Comparison of ENCODE assay signal across 8 mouse cellular contexts in the genomic region with DNA sequence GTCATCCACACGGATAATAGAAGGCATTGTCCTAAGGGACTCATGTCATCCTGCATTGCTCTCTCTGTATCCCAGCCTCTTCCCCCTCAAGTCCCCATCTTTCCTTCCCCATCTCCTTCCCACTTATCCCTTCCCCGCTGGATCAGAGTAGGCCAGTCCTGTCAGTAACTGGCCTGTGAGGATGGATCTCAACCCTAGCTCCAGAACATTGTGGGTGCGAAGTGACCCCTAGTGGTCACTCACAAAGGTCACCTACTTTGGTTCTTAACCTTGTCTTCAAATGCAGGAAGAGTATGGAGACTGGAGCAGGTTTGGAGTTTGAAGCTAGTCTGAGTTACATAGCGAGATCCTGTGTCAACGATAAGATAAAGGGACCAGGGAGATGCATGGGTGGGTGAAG. TPM values are rescaled to one million over a fixed set of nuclear protein-coding genes. Genes with fewer than 3 reads are reported as not detected.
A peak's percentile ranks its signal among the peaks of the same experiment; 100 is the strongest.
DNase-seq lines count a peak whose midpoint lies in the region; ATAC-seq and TF ChIP-seq lines count a peak whose summit lies in the region.
"Had no signal": no experiment of that assay in that cellular context is flagged by ENCODE, and none has a peak within 500 bp of the region (broad histone marks: within the 10 kb centered on the region; RNA-seq: fewer than 3 reads in every experiment).

No protein-coding gene starts in this region.

- DNase-seq in A20 (ENCODE audit: low read depth, low spot score) (peak; percentile 68), CH12.LX (ENCODE audit: extremely low read depth) (peak; percentile 83)
- DNase-seq in c-Kit-negative CD71-positive TER-119-positive erythroid progenitor cells, embryonic 14.5 days (ENCODE audit: low read depth, low spot score) = peak; percentile 15
- DNase-seq in gastrocnemius, adult 8-10 months (ENCODE audit: low spot score in 2 of 2) = peak; percentile 24 to 31
- DNase-seq in liver, embryonic 14.5 days (ENCODE audit: low read depth in 3 of 3, low spot score in 3 of 3) = peak in 2 of 3 experiments; percentile 36 to 39
- peak; percentile 37 for DNase-seq in retina, adult 2 months (ENCODE audit: low read depth, low spot score)

- WGBS in intestine, embryonic 15.5 days = 30% methylated on average over 5 of the region's 5 CpGs
- 14% methylated on average over 5 of the region's 5 CpGs for WGBS in liver, embryonic 14.5 days (ENCODE audit: insufficient replicate concordance)

- H3K27me3 ChIP-seq in CH12.LX (replicated peaks) = no peaks in the 10 kb centered on the region
- no peaks in the 10 kb centered on the region for H3K27me3 ChIP-seq in intestine, embryonic 15.5 days (replicated peaks)
- no peaks in the 10 kb centered on the region for H3K27me3 ChIP-seq in liver, embryonic 14.5 days (ENCODE audit: control insufficient read depth, insufficient read depth, low read length)

- peaks cover 16 to 52% of the 10 kb centered on the region in 2 experiments for H3K4me1 ChIP-seq in CH12.LX (ENCODE audit: control insufficient read depth in 1 of 2, insufficient read depth in 2 of 2)
- H3K4me1 ChIP-seq in intestine, embryonic 15.5 days (replicated peaks) = peaks cover 25% of the 10 kb centered on the region
- peaks cover 0 to 20% of the 10 kb centered on the region in 2 experiments; a peak in 2 of 4 replicates for H3K4me1 ChIP-seq in liver, embryonic 14.5 days (replicated peaks; ENCODE audit: control insufficient read depth in 2 of 2, insufficient read depth in 2 of 2, low read length in 1 of 2)

- peak; percentile 76 to 99 for TF ChIP-seq CTCF in CH12.LX (conservative IDR thresholded peaks at IDR 0.05 in 1 of 2, IDR thresholded peaks at IDR 0.05 in 1 of 2; ENCODE audit: low read depth in 2 of 2, low read length in 2 of 2)
- TF ChIP-seq CTCF in liver, embryonic 14.5 days (IDR thresholded peaks at IDR 0.05; ENCODE audit: low read depth) = peak; percentile 85

- no peak for TF ChIP-seq EP300 in CH12.LX (IDR thresholded peaks at IDR 0.05; ENCODE audit: low read length)
- no peak for TF ChIP-seq EP300 in liver, embryonic 14.5 days (IDR thresholded peaks at IDR 0.05; ENCODE audit: low read depth)

- no peak for TF ChIP-seq POLR2A in CH12.LX (IDR thresholded peaks at IDR 0.05; ENCODE audit: low read depth, low read length)

- dilution Hi-C loops in CH12.LX (cut with MboI; ENCODE audit: extremely low pct_ligation_motif_present, extremely low pct_unique_long_range_greater_than_20kb, low sequenced_read_pairs) = no loop called here

- no peak overlapping the region for H3K4me2 ChIP-seq in CH12.LX (ENCODE audit: insufficient read depth, low read depth, poor library complexity, severe bottlenecking)
- H3K4me2 ChIP-seq in intestine, embryonic 15.5 days (replicated peaks) = peak overlapping the region; percentile 19; the same call in 1 of the 2 replicates
- H3K4me2 ChIP-seq in liver, embryonic 14.5 days (ENCODE audit: low read depth) = no peak overlapping the region

- no peaks in the 10 kb centered on the region for H3K36me3 ChIP-seq in CH12.LX (replicated peaks in 1 of 2; ENCODE audit: control insufficient read depth in 1 of 2, insufficient read depth in 1 of 2, low read length in 1 of 2)
- H3K36me3 ChIP-seq in intestine, embryonic 15.5 days = no peaks in the 10 kb centered on the region
- no peaks in the 10 kb centered on the region for H3K36me3 ChIP-seq in liver, embryonic 14.5 days (replicated peaks; ENCODE audit: control insufficient read depth, insufficient read depth, low read depth)

- no peak overlapping the region for H3K9ac ChIP-seq in CH12.LX (ENCODE audit: insufficient read depth, low read depth)
- H3K9ac ChIP-seq in intestine, embryonic 15.5 days = no peak overlapping the region
- no peak overlapping the region for H3K9ac ChIP-seq in liver, embryonic 14.5 days (replicated peaks)

- TF ChIP-seq RAD21 in CH12.LX (IDR thresholded peaks at IDR 0.05; ENCODE audit: low read depth, low read length) = peak; percentile 100

- no peak overlapping the region for H3K4me3 ChIP-seq in CH12.LX (replicated peaks in 1 of 3; ENCODE audit: low read depth in 2 of 3, low read length in 2 of 3, poor library complexity in 1 of 3)
- no peak overlapping the region for H3K4me3 ChIP-seq in intestine, embryonic 15.5 days (replicated peaks)
- H3K4me3 ChIP-seq in liver, embryonic 14.5 days (ENCODE audit: insufficient read depth in 1 of 2, low read depth in 2 of 2, low read length in 2 of 2) = no peak overlapping the region

- H3K9me3 ChIP-seq in CH12.LX (replicated peaks; ENCODE audit: low read length) = no peaks in the 10 kb centered on the region
- no peaks in the 10 kb centered on the region for H3K9me3 ChIP-seq in intestine, embryonic 15.5 days
- H3K9me3 ChIP-seq in liver, embryonic 14.5 days (ENCODE audit: control insufficient read depth, low read length) = no peaks in the 10 kb centered on the region

- in situ Hi-C loops in CH12.LX (cut with MboI; ENCODE audit: low pct_ligation_motif_present, low pct_unique_long_range_greater_than_20kb, low sequenced_read_pairs) = loop anchor here (5.0 to 10.0 kb wide), 2 partner anchors 107 to 199 kb away; no protein-coding TSS in a partner anchor

- no peaks in the 10 kb centered on the region for H3K79me2 ChIP-seq in CH12.LX (replicated peaks; ENCODE audit: control insufficient read depth, extremely low read depth, insufficient read depth, poor library complexity, severe bottlenecking)

- no peak overlapping the region for H3K27ac ChIP-seq in CH12.LX (ENCODE audit: insufficient read depth, low read depth)
- no peak overlapping the region for H3K27ac ChIP-seq in intestine, embryonic 15.5 days
- no peak overlapping the region for H3K27ac ChIP-seq in liver, embryonic 14.5 days

- ATAC-seq in intestine, embryonic 15.5 days = 0 out of 2 replicates have a peak, but pooled peaks have one; percentile 39
- peak; percentile 26; the same call in 1 of the 2 replicates for ATAC-seq in liver, embryonic 14.5 days (ENCODE audit: insufficient read depth)

TF ChIP-seq in CH12.LX, 34 proteins besides CTCF, POLR2A, EP300 and RAD21 (continues in another document):
- TF ChIP-seq USF1 (IDR thresholded peaks at IDR 0.05; ENCODE audit: low read depth, low read length) (no peak), USF2 (conservative IDR thresholded peaks at IDR 0.05; ENCODE audit: low read depth, low read length) (no peak), ZNF384 (IDR thresholded peaks at IDR 0.05; ENCODE audit: low read depth, low read length) (no peak), MYC (IDR thresholded peaks at IDR 0.05; ENCODE audit: low read depth, low read length) (no peak), JUN (IDR thresholded peaks at IDR 0.05; ENCODE audit: insufficient read depth, low read depth, low read length) (no peak), UBTF (IDR thresholded peaks at IDR 0.05; ENCODE audit: low read depth, low read length) (no peak), ELF1 (IDR thresholded peaks at IDR 0.05; ENCODE audit: low read depth, low read length) (0 out of 2 replicates have a peak, but pooled peaks have one; percentile 25), ZKSCAN1 (IDR thresholded peaks at IDR 0.05; ENCODE audit: borderline replicate concordance, low read depth, low read length) (no peak), ZC3H11A (IDR thresholded peaks at IDR 0.05; ENCODE audit: low read depth, low read length) (peak; percentile 90), ETS1 (conservative IDR thresholded peaks at IDR 0.05; ENCODE audit: low read depth, low read length) (no peak), MEF2A (IDR thresholded peaks at IDR 0.05; ENCODE audit: borderline replicate concordance, low read depth, low read length) (peak; percentile 16; the same call in 1 of the 2 replicates), CHD2 (IDR thresholded peaks at IDR 0.05; ENCODE audit: low read length) (no peak), NRF1 (IDR thresholded peaks at IDR 0.05; ENCODE audit: low read depth, low read length) (no peak), RCOR1 (conservative IDR thresholded peaks at IDR 0.05; ENCODE audit: low read depth, low read length) (no peak), BHLHE40 (IDR thresholded peaks at IDR 0.05; ENCODE audit: low read depth, low read length) (no peak), GABPA (IDR thresholded peaks at IDR 0.05; ENCODE audit: insufficient replicate concordance, low read depth, low read length) (no peak), MAX (IDR thresholded peaks at IDR 0.05; ENCODE audit: low read length) (no peak), ZMIZ1 (IDR thresholded peaks at IDR 0.05; ENCODE audit: low read depth, low read length) (no peak), MAFK (IDR thresholded peaks at IDR 0.05; ENCODE audit: insufficient replicate concordance, low read length) (no peak), SIN3A (IDR thresholded peaks at IDR 0.05; ENCODE audit: low read length) (no peak), SMC3 (IDR thresholded peaks at IDR 0.05; ENCODE audit: low read depth, low read length) (peak; percentile 99), TBP (conservative IDR thresholded peaks at IDR 0.05; ENCODE audit: low read depth, low read length) (no peak), NELFE (IDR thresholded peaks at IDR 0.05; ENCODE audit: low read depth, low read length) (no peak), KAT2A (IDR thresholded peaks at IDR 0.05; ENCODE audit: insufficient replicate concordance, low read length) (no peak)

RNA-seq across cellular contexts. Expression of a gene that starts 7.7 kb away (rescaled TPM):
- total RNA-seq in CH12.LX (2012; rRNA removed) = not detected in 2 replicates
- not detected in 2 replicates for total RNA-seq in CH12.LX (2014; rRNA removed)
- not detected in 2 replicates for polyA plus RNA-seq in CH12.LX (2012; ENCODE audit: insufficient read length, low read depth)
- not detected for total RNA-seq in gastrocnemius, adult 8-10 months (2022)
- 1.6 and 2.4 TPM in 2 replicates for polyA plus RNA-seq in intestine, embryonic 15.5 days (2015; fragmentation: Nextera tagmentation; extraction: Ambion mirVana)
- polyA plus RNA-seq in liver, embryonic 14.5 days (2012; rRNA removed) = not detected in 2 replicates
- not detected in 2 replicates for polyA plus RNA-seq in liver, embryonic 14.5 days (2014; fragmentation: Nextera tagmentation; extraction: Ambion mirVana)
- total RNA-seq: layer of hippocampus, adult 8-10 months had no signal

RNA-seq across cellular contexts. Expression of a gene that starts 30.4 kb away (rescaled TPM):
- total RNA-seq in CH12.LX (2012; rRNA removed) (167 and 184 TPM in 2 replicates), CH12.LX (2014; rRNA removed) (212 and 233 TPM in 2 replicates)
- polyA plus RNA-seq in CH12.LX (2012; ENCODE audit: insufficient read length, low read depth) = 261 and 316 TPM in 2 replicates
- 10 to 100 TPM; 22.9 to 25.4 (median 24.0) TPM for total RNA-seq in gastrocnemius, adult 8-10 months (2022)
- polyA plus RNA-seq in intestine, embryonic 15.5 days (2015; fragmentation: Nextera tagmentation; extraction: Ambion mirVana) = 125 and 126 TPM in 2 replicates
- polyA plus RNA-seq in liver, embryonic 14.5 days (2012; rRNA removed) = 10.3 and 16.2 TPM in 2 replicates
- 34.7 and 37.1 TPM in 2 replicates for polyA plus RNA-seq in liver, embryonic 14.5 days (2014; fragmentation: Nextera tagmentation; extraction: Ambion mirVana)

RNA-seq across cellular contexts. Expression of a gene that starts 47.4 kb away (rescaled TPM):
- total RNA-seq in CH12.LX (2012; rRNA removed) (11.2 and 20.0 TPM in 2 replicates), CH12.LX (2014; rRNA removed) (28.5 and 31.5 TPM in 2 replicates)
- 23.1 and 27.7 TPM in 2 replicates for polyA plus RNA-seq in CH12.LX (2012; ENCODE audit: insufficient read length, low read depth)
- total RNA-seq in gastrocnemius, adult 8-10 months (2022) = 10 to 100 TPM; 26.9 to 31.3 (median 28.8) TPM
- polyA plus RNA-seq in intestine, embryonic 15.5 days (2015; fragmentation: Nextera tagmentation; extraction: Ambion mirVana) = 10.1 and 11.3 TPM in 2 replicates
- polyA plus RNA-seq in liver, embryonic 14.5 days (2012; rRNA removed) = 5.9 and 7.2 TPM in 2 replicates
- 8.2 and 8.5 TPM in 2 replicates for polyA plus RNA-seq in liver, embryonic 14.5 days (2014; fragmentation: Nextera tagmentation; extraction: Ambion mirVana)

Comparison
In these comparisons a context has a peak if more than half of its experiments do, and no peak if none do; other contexts are left out.
1. DNase-seq: peak in every context shown above with its lines; median percentile 83 in CH12.LX; 68 in A20; 38 in liver, embryonic 14.5 days; 37 in retina, adult 2 months; 28 in gastrocnemius, adult 8-10 months; 15 in c-Kit-negative CD71-positive TER-119-positive erythroid progenitor cells, embryonic 14.5 days.